Mouse (Mus musculus) lung, embryonic 14.5 days (tissue): Measurements from ENCODE around the gene Ciapin1. TPM values are rescaled to one million over a fixed set of nuclear protein-coding genes. Genes with fewer than 3 reads are reported as not detected.

Experiments used
- ATAC-seq: fragments of 200-750 bp; cut with Nextera tagmentation; 2 replicates; pipeline ENCODE4 v1.8.0; 2017; ENCODE audit warnings: mild to moderate bottlenecking, moderate TSS enrichment, moderate library complexity; ENCODE audit not compliant: insufficient read depth
- DNase-seq: peaks from one replicate; pipeline ENCODE4 v3.0.0-alpha.2; 2015
- H3K27ac ChIP-seq: fragments of 300-500 bp; sonication (generic); 2 replicates; pipeline ENCODE4 v1.5.1; 2014; ENCODE audit warnings: low read depth, mild to moderate bottlenecking, moderate library complexity
- H3K27me3 ChIP-seq: fragments of 300-500 bp; sonication (generic); 2 replicates; pipeline ENCODE4 v1.6.1; 2014; ENCODE audit warnings: low read length, control low read depth; ENCODE audit not compliant: insufficient read depth
- H3K36me3 ChIP-seq: fragments of 300-500 bp; sonication (generic); 2 replicates; pipeline ENCODE4 v1.6.1; 2014; ENCODE audit warnings: control low read depth; ENCODE audit not compliant: insufficient read depth
- H3K4me1 ChIP-seq: fragments of 300-500 bp; sonication (generic); 2 replicates; pipeline ENCODE4 v1.6.1; 2014; ENCODE audit warnings: antibody characterized with exemption, control low read depth; ENCODE audit not compliant: insufficient read depth
- H3K4me2 ChIP-seq: fragments of 300-500 bp; sonication (generic); 2 replicates; pipeline ENCODE4 v1.6.1; 2014; ENCODE audit warnings: mild to moderate bottlenecking
- H3K4me3 ChIP-seq: fragments of 300-500 bp; sonication (generic); 2 replicates; pipeline ENCODE4 v1.5.1; 2014; ENCODE audit warnings: low read depth, low read length
- H3K9ac ChIP-seq: fragments of 300-500 bp; sonication (generic); 2 replicates; pipeline ENCODE4 v1.6.1; 2014
- H3K9me3 ChIP-seq: fragments of 300-500 bp; sonication (generic); 2 replicates; pipeline ENCODE4 v1.6.1; 2016; ENCODE audit warnings: low read depth, low read length, control low read depth
- CTCF ChIP-seq: IDR thresholded peaks from 2 replicates; pipeline ENCODE4 v1.5.1; 2016; ENCODE audit warnings: antibody characterized with exemption, low read depth
- WGBS: fragments of 180-500 bp; shearing (Covaris S2); extraction: QIAGEN DNeasy Blood & Tissue Kit; methylation state at CpG from one replicate; pipeline ENCODE4 v1.1.7; 2014; 5-methylcytosine and 5-hydroxymethylcytosine counted together
- polyA plus RNA-seq: library from polyadenylated mRNA; unstranded; fragments of >200 nt; fragmentation: Nextera tagmentation; extraction: Ambion mirVana; gene quantifications from 2 replicates; pipeline ENCODE4 v1.2.1, GENCODE M21; 2014

Gene Ciapin1
- polyA plus RNA-seq, 1 experiment from 2014 or later, result 105 TPM

DNA sequence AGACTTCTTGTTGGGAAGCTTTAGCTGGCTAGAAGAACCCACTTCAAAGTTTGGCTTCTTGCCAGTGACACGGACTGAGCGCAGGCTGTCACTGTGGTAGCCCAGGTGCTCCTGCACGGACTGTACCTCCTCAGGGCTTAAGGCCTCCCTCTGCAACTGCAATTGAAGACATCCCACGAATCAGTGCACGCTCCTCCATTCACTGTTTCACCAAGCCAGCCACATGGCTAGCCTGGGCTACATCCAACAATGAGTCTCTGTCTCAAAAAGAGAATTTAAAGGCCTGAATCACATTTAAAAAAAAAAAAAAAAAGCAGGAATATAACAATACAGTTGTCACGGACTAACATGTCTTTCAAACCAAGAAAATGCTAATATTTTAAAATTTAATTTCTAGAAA, 9.9 kb downstream of the Ciapin1 start:
- no peak overlapping the region for H3K27ac ChIP-seq
- DNase-seq (no peak), ATAC-seq (no peak)
- no peaks in the 10 kb centered on the region for H3K27me3 ChIP-seq
- H3K36me3 ChIP-seq, result peaks cover 74% of the 10 kb centered on the region
- no peak overlapping the region for H3K4me3 ChIP-seq
- H3K9ac ChIP-seq, result no peak overlapping the region
- H3K4me1 ChIP-seq, result no peaks in the 10 kb centered on the region
- TF ChIP-seq CTCF, result no peak
- 83% methylated on average over 6 of the region's 6 CpGs for WGBS
- H3K9me3 ChIP-seq, result no peaks in the 10 kb centered on the region
- H3K4me2 ChIP-seq, result no peak overlapping the region

GRCm38 (mm10) chr8:94826210-94826609, 11.9 kb downstream of the Ciapin1 start:
- no peak overlapping the region for H3K9ac ChIP-seq
- no peaks in the 10 kb centered on the region for H3K27me3 ChIP-seq
- H3K4me3 ChIP-seq, result no peak overlapping the region
- no peaks in the 10 kb centered on the region for H3K4me1 ChIP-seq
- DNase-seq (no peak), ATAC-seq (no peak)
- TF ChIP-seq CTCF, result no peak
- no peak overlapping the region for H3K27ac ChIP-seq
- H3K9me3 ChIP-seq, result no peaks in the 10 kb centered on the region
- 94% methylated on average over 5 of the region's 5 CpGs for WGBS
- H3K36me3 ChIP-seq, result peaks cover 82% of the 10 kb centered on the region
- no peak overlapping the region for H3K4me2 ChIP-seq

- no peak for DNase-seq
- WGBS, result 79% methylated on average over 6 of the region's 6 CpGs
- no peak for TF ChIP-seq CTCF
- Histone ChIP-seq H3K4me1 (no peaks in the 10 kb centered on the region), H3K27me3 (no peaks in the 10 kb centered on the region), H3K4me3 (no peak overlapping the region), H3K36me3 (peaks cover 83% of the 10 kb centered on the region), H3K4me2 (no peak overlapping the region), H3K9me3 (no peaks in the 10 kb centered on the region), H3K9ac (no peak overlapping the region), H3K27ac (no peak overlapping the region)
- ATAC-seq, result no peak
Observed at GRCm38 (mm10) chr8:94825170-94825569, 13.0 kb downstream of the Ciapin1 start.

GRCm38 (mm10) chr8:94822637-94823560, 15.3 kb downstream of the Ciapin1 start:
- Histone ChIP-seq H3K9me3 (no peaks in the 10 kb centered on the region), H3K27ac (no peak overlapping the region), H3K36me3 (peaks cover 69% of the 10 kb centered on the region), H3K27me3 (no peaks in the 10 kb centered on the region), H3K4me2 (no peak overlapping the region), H3K4me1 (no peaks in the 10 kb centered on the region), H3K4me3 (no peak overlapping the region), H3K9ac (no peak overlapping the region)
- DNase-seq, result peak; percentile 76
- peak; percentile 75 for TF ChIP-seq CTCF
- ATAC-seq, result peak; percentile 73; the same call in 1 of the 2 replicates
- 80% methylated on average over 23 of the region's 23 CpGs for WGBS

- ATAC-seq (no peak), DNase-seq (no peak)
- H3K4me1 ChIP-seq, result no peaks in the 10 kb centered on the region
- H3K9ac ChIP-seq, result no peak overlapping the region
- WGBS, result 89% methylated on average over 2 of the region's 2 CpGs
- H3K4me2 ChIP-seq, result no peak overlapping the region
- no peaks in the 10 kb centered on the region for H3K27me3 ChIP-seq
- H3K4me3 ChIP-seq, result no peak overlapping the region
- H3K9me3 ChIP-seq, result no peaks in the 10 kb centered on the region
- no peak overlapping the region for H3K27ac ChIP-seq
- H3K36me3 ChIP-seq, result peaks cover 56% of the 10 kb centered on the region
- TF ChIP-seq CTCF, result no peak
Observed at GRCm38 (mm10) chr8:94821381-94821780, 16.8 kb downstream of the Ciapin1 start.

GRCm38 (mm10) chr8:94820553-94820952, 17.6 kb downstream of the Ciapin1 start:
- Histone ChIP-seq H3K9ac (no peak overlapping the region), H3K27ac (no peak overlapping the region), H3K4me3 (no peak overlapping the region), H3K4me1 (no peaks in the 10 kb centered on the region), H3K9me3 (no peaks in the 10 kb centered on the region), H3K4me2 (no peak overlapping the region), H3K36me3 (peaks cover 50% of the 10 kb centered on the region), H3K27me3 (no peaks in the 10 kb centered on the region)
- no peak for ATAC-seq
- WGBS, result 82% methylated on average over 7 of the region's 7 CpGs
- DNase-seq, result no peak
- no peak for TF ChIP-seq CTCF

GRCm38 (mm10) chr8:94819671-94820179, 18.4 kb downstream of the Ciapin1 start:
- Histone ChIP-seq H3K4me2 (no peak overlapping the region), H3K36me3 (peaks cover 42% of the 10 kb centered on the region), H3K4me1 (no peaks in the 10 kb centered on the region), H3K9me3 (no peaks in the 10 kb centered on the region), H3K27me3 (no peaks in the 10 kb centered on the region), H3K9ac (no peak overlapping the region), H3K27ac (no peak overlapping the region), H3K4me3 (no peak overlapping the region)
- 65% methylated on average over 6 of the region's 6 CpGs for WGBS
- DNase-seq, result no peak
- no peak for TF ChIP-seq CTCF
- no peak for ATAC-seq
